Mouse (Mus musculus) urinary bladder, postnatal 4 days (tissue): Measurements from ENCODE around the gene Clec11a.
A peak's percentile ranks its signal among the peaks of the same experiment; 100 is the strongest.

Experiments
- DNase-seq, 2 experiments: peaks; one replicate each; pipeline ENCODE4 v3.0.0; 2021 to 2022; ENCODE audit warnings: low spot score in 2 of 2

Clec11a gene

GRCm38 (mm10) chr7:44276461-44277249 is 30.0 kb downstream of the Clec11a start:
- no peak for DNase-seq

GRCm38 (mm10) chr7:44275546-44275945 is 31.2 kb downstream of the Clec11a start:
- DNase-seq: no peak

- no peak for DNase-seq
These were observed 32.6 kb downstream of the Clec11a start for GRCm38 (mm10) chr7:44274096-44274495.

GRCm38 (mm10) chr7:44273446-44273845 is 33.3 kb downstream of the Clec11a start:
- no peak for DNase-seq

GRCm38 (mm10) chr7:44272546-44272945 is 34.2 kb downstream of the Clec11a start:
- DNase-seq: no peak

- no peak for DNase-seq
These were observed 35.4 kb downstream of the Clec11a start for GRCm38 (mm10) chr7:44271309-44271708.

- DNase-seq: no peak
These were observed 37.3 kb downstream of the Clec11a start for GRCm38 (mm10) chr7:44269397-44269796.

- DNase-seq: no peak
These were observed 38.6 kb downstream of the Clec11a start for GRCm38 (mm10) chr7:44268117-44268516.

GRCm38 (mm10) chr7:44262791-44263643 is 43.7 kb downstream of the Clec11a start:
- peak; percentile 81 to 92 for DNase-seq

GRCm38 (mm10) chr7:44261147-44261546 is 45.6 kb downstream of the Clec11a start, which contains the start of gene Gm15517:
Gene Gm15517 (plus strand): TSS chr7:44261447.
- no peak for DNase-seq

GRCm38 (mm10) chr7:44260410-44260809 is 46.3 kb downstream of the Clec11a start:
- DNase-seq: no peak

GRCm38 (mm10) chr7:44257278-44257677 is 49.4 kb downstream of the Clec11a start, which contains the start of gene Acp4:
Gene Acp4 (minus strand): TSS chr7:44257378.
- DNase-seq: no peak

GRCm38 (mm10) chr7:44254930-44255329 is 51.8 kb downstream of the Clec11a start:
- no peak for DNase-seq

GRCm38 (mm10) chr7:44253023-44253616 is 53.6 kb downstream of the Clec11a start:
- DNase-seq: no peak
